Mouse (Mus musculus) stomach, postnatal 0 days (tissue): ENCODE results near the gene Selenof.

ENCODE experiments used
- CTCF ChIP-seq: IDR thresholded peaks from 2 replicates; pipeline ENCODE4 v1.5.1; 2016; ENCODE audit warnings: antibody characterized with exemption, low read depth, mild to moderate bottlenecking, moderate library complexity
- EP300 ChIP-seq: optimal IDR thresholded peaks from 2 replicates; pipeline ENCODE3; 2016; ENCODE audit warnings: antibody characterized with exemption

GRCm38 (mm10) chr3:144617633-144618180, 47.6 kb downstream of the Selenof start:
- TF ChIP-seq CTCF (no peak), EP300 (no peak)
